Mouse (Mus musculus) olfactory bulb, adult 2 months (tissue): Measurements from ENCODE around the gene Efna1.
A peak's percentile ranks its signal among the peaks of the same experiment; 100 is the strongest.

Experiments
- CTCF ChIP-seq: fragments of 200-500 bp; IDR thresholded peaks from 2 replicates; pipeline ENCODE4 v1.5.1; 2012; ENCODE audit warnings: low read depth, mild to moderate bottlenecking, low read length, moderate library complexity; ENCODE audit not compliant: insufficient read depth
- POLR2A ChIP-seq: fragments of 200-500 bp; IDR thresholded peaks from 2 replicates; pipeline ENCODE4 v1.6.1; 2012; ENCODE audit warnings: mild to moderate bottlenecking, low read depth, low read length, moderate library complexity; ENCODE audit not compliant: insufficient read depth

- TF ChIP-seq POLR2A (peak; percentile 39; the same call in 1 of the 2 replicates), CTCF (no peak)
These were observed 35.2 kb downstream of the Efna1 start, which contains the start of gene Krtcap2 for GRCm38 (mm10) chr3:89245688-89246171.
